Mouse (Mus musculus) forebrain, embryonic 16.5 days (tissue): ENCODE results near the gene Sptlc3. TPM values are rescaled to one million over a fixed set of nuclear protein-coding genes. Genes with fewer than 3 reads are reported as not detected.

Source experiments
- ATAC-seq: fragments of 200-750 bp; cut with Nextera tagmentation; 2 replicates; pipeline ENCODE4 v1.8.0; 2017; ENCODE audit warnings: mild to moderate bottlenecking, moderate library complexity
- H3K27ac ChIP-seq: fragments of 300-500 bp; sonication (generic); 2 replicates; pipeline ENCODE4 v1.5.1; 2014; ENCODE audit warnings: low read length, control low read depth
- H3K27me3 ChIP-seq: fragments of 300-500 bp; sonication (generic); replicated peaks from 2 replicates; pipeline ENCODE4 v1.6.1; 2014; ENCODE audit warnings: low read length; ENCODE audit not compliant: control insufficient read depth, insufficient read depth
- H3K36me3 ChIP-seq: fragments of 300-500 bp; sonication (generic); 2 replicates; pipeline ENCODE4 v1.6.1; 2014; ENCODE audit not compliant: control insufficient read depth, insufficient read depth
- H3K4me1 ChIP-seq: fragments of 300-500 bp; sonication (generic); replicated peaks from 2 replicates; pipeline ENCODE4 v1.6.1; 2014; ENCODE audit warnings: low read length; ENCODE audit not compliant: control insufficient read depth, insufficient read depth
- H3K4me2 ChIP-seq: fragments of 300-500 bp; sonication (generic); 2 replicates; pipeline ENCODE4 v1.6.1; 2014; ENCODE audit warnings: mild to moderate bottlenecking, low read length, control low read depth
- H3K4me3 ChIP-seq: fragments of 300-500 bp; sonication (generic); replicated peaks from 2 replicates; pipeline ENCODE4 v1.5.1; 2014; ENCODE audit warnings: mild to moderate bottlenecking, low read length, control low read depth
- H3K9ac ChIP-seq: fragments of 300-500 bp; sonication (generic); replicated peaks from 2 replicates; pipeline ENCODE4 v1.6.1; 2014; ENCODE audit warnings: low read depth, low read length, control low read depth
- H3K9me3 ChIP-seq: fragments of 300-500 bp; sonication (generic); 2 replicates; pipeline ENCODE4 v1.6.1; 2016; ENCODE audit warnings: low read length; ENCODE audit not compliant: control insufficient read depth
- WGBS: fragments of 180-500 bp; shearing (Covaris S2); extraction: QIAGEN DNeasy Blood & Tissue Kit; methylation state at CpG from one replicate; pipeline ENCODE4 v1.1.7; 2014; 5-methylcytosine and 5-hydroxymethylcytosine counted together
- polyA plus RNA-seq: library from polyadenylated mRNA; unstranded; fragments of >200 nt; fragmentation: Nextera tagmentation; extraction: Ambion mirVana; gene quantifications from 2 replicates; pipeline ENCODE4 v1.2.1, GENCODE M21; 2015

Gene Sptlc3
- 0.29 TPM in 1 of 2 replicates, not detected in the other for polyA plus RNA-seq

DNA sequence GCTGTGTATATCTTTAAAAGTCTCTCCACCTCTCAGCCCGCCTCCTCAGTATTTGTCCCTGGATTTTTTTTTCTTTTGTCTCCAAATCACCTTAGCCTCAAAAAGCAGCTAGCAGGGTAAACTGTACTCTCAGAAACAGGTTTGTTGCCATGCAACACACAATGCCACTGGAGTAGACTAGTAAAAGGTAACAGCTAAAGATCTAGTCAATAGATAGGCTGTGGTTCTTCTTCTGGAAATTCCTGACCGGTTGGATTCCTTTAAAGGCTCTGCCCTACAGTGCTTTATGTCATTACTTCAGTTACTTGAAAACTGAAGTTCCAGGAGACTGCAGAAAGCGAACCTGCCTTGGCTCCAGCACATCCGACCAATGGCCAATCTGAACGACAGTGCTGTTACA, at the start of gene Sptlc3:
Gene Sptlc3, plus strand, starts transcription at position 78 of the 400 bp plus-strand sequence.
- H3K9me3 ChIP-seq: no peaks in the 10 kb centered on the region
- no peak within 1 kb of the TSS for H3K9ac ChIP-seq
- no peak within 1 kb of the TSS for H3K27ac ChIP-seq
- no peak within 1 kb of the TSS for H3K4me2 ChIP-seq
- 70% methylated on average over 5 of the region's 5 CpGs for WGBS
- no peak for ATAC-seq
- no peaks in the 10 kb centered on the region for H3K4me1 ChIP-seq
- H3K4me3 ChIP-seq: no peak within 1 kb of the TSS
- H3K36me3 ChIP-seq: no peaks in the 10 kb centered on the region
- no peaks in the 10 kb centered on the region for H3K27me3 ChIP-seq

DNA sequence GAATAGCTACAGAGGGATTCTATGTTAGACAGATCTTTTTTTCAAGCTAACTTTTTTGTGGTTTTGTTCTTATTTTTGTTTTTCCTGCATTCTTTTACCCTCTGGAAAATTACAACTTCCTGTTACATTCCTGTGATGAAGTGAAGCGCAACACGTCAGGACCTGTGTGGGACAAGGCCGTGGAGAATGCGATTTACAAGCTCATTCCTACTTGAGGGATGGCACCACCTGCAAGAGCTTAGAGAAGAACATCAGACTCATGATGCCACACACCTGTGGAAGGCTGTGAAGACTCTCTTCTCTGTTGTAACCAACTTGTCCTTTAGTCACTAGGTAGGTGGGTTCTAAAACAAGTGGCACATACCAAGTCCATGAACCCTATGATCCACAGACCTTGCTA, 26.0 kb upstream of the Sptlc3 start:
- no peaks in the 10 kb centered on the region for H3K4me1 ChIP-seq
- H3K27me3 ChIP-seq: no peaks in the 10 kb centered on the region
- 90% methylated on average over 4 of the region's 4 CpGs for WGBS
- no peak overlapping the region for H3K9ac ChIP-seq
- no peaks in the 10 kb centered on the region for H3K9me3 ChIP-seq
- H3K36me3 ChIP-seq: no peaks in the 10 kb centered on the region
- no peak overlapping the region for H3K4me3 ChIP-seq
- no peak for ATAC-seq
- H3K27ac ChIP-seq: no peak overlapping the region
- no peak overlapping the region for H3K4me2 ChIP-seq

DNA sequence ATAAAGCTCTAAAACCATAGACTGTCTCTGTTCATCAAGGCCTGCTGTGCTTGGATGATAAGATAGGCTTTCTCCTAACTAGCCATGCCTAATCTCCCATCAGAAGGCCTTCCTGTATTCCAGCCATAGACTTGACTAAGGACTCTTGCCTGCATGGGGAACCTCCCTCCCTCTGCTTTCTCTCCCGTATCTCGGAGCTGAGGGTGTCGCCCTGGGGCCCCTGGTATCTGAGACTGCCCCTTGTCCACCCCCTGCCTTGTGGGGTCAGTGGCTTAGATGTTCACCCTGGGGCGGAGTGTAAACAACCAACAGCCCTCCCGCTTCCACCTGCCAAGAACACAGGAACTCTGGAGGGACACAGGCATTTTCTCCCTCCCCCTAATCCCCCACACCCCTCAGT, 5.0 kb upstream of the Sptlc3 start:
- Histone ChIP-seq H3K27me3 (no peaks in the 10 kb centered on the region), H3K4me2 (no peak overlapping the region), H3K36me3 (no peaks in the 10 kb centered on the region), H3K4me1 (no peaks in the 10 kb centered on the region), H3K9me3 (no peaks in the 10 kb centered on the region), H3K9ac (no peak overlapping the region), H3K27ac (no peak overlapping the region), H3K4me3 (no peak overlapping the region)
- ATAC-seq: no peak
- 78% methylated on average over 5 of the region's 5 CpGs for WGBS

DNA sequence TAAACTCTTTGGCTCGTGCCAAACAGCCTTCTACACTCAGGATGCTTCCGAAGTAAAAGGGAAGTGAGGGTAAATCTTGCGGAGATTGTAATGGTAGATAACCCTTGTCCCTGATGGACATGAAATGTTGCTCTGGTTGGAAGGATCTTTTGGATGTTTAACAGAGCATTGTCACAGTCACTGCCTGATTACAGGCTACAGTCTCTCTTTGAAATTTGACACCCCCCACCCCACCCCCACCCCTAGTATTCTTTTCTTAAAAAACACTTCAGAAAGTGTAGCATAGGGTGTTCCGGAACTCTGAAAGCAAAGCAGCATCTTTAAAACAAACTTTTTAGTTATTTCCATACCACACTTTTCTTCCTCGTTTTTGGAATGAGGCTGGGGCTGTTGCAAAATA, 916 bp downstream of the Sptlc3 start:
- no peak overlapping the region for H3K4me2 ChIP-seq
- H3K4me3 ChIP-seq: no peak overlapping the region
- no peaks in the 10 kb centered on the region for H3K27me3 ChIP-seq
- H3K36me3 ChIP-seq: no peaks in the 10 kb centered on the region
- 54% methylated on average over 5 of the region's 5 CpGs for WGBS
- H3K9me3 ChIP-seq: no peaks in the 10 kb centered on the region
- ATAC-seq: no peak
- H3K27ac ChIP-seq: no peak overlapping the region
- H3K9ac ChIP-seq: no peak overlapping the region
- no peaks in the 10 kb centered on the region for H3K4me1 ChIP-seq

DNA sequence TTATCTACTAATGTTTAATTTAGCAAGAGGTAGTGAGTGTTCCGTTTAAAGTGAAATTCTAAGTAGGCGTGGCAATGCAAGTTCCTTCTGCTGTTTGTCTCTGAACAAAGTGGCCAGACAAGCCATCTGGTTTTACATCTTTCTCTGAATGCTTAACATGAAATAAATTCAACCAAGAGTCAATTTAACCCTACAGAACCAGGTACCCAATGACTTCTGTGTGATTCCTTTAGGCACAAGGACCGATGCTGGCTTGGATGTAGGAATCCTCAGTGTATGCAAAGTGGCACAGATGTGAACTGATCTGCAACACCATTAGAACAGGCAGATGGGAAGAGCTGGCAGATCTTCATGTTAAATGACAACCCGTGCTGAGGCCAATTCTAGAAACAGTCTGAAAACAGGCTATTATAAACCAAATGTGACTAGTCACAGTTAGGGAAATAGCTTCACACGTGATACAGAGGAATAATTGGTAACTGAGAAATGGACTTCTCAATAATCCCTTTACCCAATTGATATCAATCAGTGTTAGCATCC, 68.3 kb downstream of the Sptlc3 start:
- H3K4me1 ChIP-seq: no peaks in the 10 kb centered on the region; the same call in 1 of the 2 replicates
- no peaks in the 10 kb centered on the region for H3K36me3 ChIP-seq
- H3K4me3 ChIP-seq: no peak overlapping the region
- H3K4me2 ChIP-seq: no peak overlapping the region
- no peaks in the 10 kb centered on the region for H3K9me3 ChIP-seq
- H3K27ac ChIP-seq: no peak overlapping the region
- no peak overlapping the region for H3K9ac ChIP-seq
- no peaks in the 10 kb centered on the region for H3K27me3 ChIP-seq
- WGBS: 68% methylated on average over 5 of the region's 5 CpGs
- ATAC-seq: no peak

DNA sequence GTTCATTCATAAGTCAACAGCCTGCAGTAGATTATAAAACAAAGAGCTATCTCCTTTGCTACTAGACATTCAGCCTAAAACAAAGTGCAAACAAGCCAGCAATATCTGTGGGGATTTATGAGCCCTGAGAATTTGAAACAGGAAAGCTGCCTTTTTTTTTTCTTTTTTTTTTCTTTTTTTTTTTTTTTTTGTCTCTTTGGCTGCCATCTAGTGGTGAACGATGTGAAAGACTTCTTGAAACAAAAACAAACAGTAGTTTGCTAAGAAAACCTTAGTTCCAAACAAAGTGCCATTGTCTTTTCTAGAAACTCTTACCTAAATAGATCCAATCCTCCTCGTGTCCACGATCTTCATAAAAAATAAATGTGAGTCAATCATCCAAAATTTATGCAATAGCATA, 85.6 kb downstream of the Sptlc3 start:
- ATAC-seq: no peak
- Histone ChIP-seq H3K36me3 (no peaks in the 10 kb centered on the region), H3K9me3 (no peaks in the 10 kb centered on the region), H3K9ac (no peak overlapping the region), H3K4me1 (no peaks in the 10 kb centered on the region), H3K4me3 (no peak overlapping the region), H3K4me2 (no peak overlapping the region), H3K27ac (no peak overlapping the region), H3K27me3 (no peaks in the 10 kb centered on the region)
- WGBS: 10% methylated on average over 3 of the region's 3 CpGs

DNA sequence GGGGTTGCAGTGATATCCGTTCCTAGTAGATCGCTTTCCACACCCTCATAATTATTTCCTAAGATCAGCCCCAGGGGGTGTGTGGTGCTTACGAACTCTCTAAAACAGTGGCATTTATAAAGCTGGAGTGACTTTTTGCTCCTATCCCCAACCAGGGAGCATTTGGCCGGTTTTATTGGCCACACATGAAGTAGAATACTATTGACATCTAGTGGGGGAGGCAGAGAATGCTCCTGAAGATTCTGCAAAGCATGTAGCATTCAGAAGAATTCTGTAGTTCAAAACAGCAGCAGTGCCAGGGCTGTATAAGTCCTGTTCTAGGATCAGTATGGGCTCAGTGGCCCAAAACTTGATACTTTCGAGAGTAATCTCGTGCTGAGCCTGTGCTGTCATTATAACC, 89.1 kb downstream of the Sptlc3 start:
- no peak overlapping the region for H3K4me3 ChIP-seq
- ATAC-seq: no peak

DNA sequence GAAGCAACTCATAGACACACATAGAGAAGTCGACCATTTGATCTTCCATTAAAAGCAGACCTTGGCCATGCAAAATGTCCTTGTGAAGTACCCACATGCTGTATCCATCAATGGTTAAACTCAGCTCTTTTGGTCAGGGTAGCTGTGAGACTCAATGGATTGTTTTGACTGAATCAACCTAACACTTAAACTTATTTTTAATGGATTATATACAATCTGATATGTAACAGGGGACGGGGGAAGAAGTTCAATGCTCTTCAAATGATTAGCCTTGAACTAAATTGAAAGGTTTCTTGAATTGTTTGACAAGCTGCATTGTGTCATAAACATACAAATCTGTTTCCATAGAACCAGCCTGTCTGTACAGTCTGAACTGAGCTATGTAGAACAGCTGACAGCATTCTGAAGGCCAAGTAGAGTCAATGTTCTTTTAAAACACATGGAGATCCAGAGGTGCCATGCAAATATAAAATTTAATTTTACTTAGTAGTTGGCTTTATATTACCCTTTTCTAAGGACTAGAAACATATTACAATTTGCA, 94.0 kb downstream of the Sptlc3 start:
- no peak overlapping the region for H3K4me2 ChIP-seq
- H3K9ac ChIP-seq: no peak overlapping the region
- no peaks in the 10 kb centered on the region for H3K9me3 ChIP-seq
- no peaks in the 10 kb centered on the region for H3K36me3 ChIP-seq
- no peaks in the 10 kb centered on the region for H3K27me3 ChIP-seq
- WGBS: 88% methylated on average over 2 of the region's 2 CpGs
- no peak overlapping the region for H3K4me3 ChIP-seq
- no peak overlapping the region for H3K27ac ChIP-seq
- no peaks in the 10 kb centered on the region for H3K4me1 ChIP-seq
- no peak for ATAC-seq

More for the DNA sequence above, 89.1 kb downstream of the Sptlc3 start:
- WGBS: 69% methylated on average over 6 of the region's 6 CpGs
- Histone ChIP-seq H3K27ac (no peak overlapping the region), H3K4me2 (no peak overlapping the region), H3K27me3 (no peaks in the 10 kb centered on the region), H3K36me3 (no peaks in the 10 kb centered on the region), H3K4me1 (no peaks in the 10 kb centered on the region), H3K9me3 (no peaks in the 10 kb centered on the region), H3K9ac (no peak overlapping the region)

DNA sequence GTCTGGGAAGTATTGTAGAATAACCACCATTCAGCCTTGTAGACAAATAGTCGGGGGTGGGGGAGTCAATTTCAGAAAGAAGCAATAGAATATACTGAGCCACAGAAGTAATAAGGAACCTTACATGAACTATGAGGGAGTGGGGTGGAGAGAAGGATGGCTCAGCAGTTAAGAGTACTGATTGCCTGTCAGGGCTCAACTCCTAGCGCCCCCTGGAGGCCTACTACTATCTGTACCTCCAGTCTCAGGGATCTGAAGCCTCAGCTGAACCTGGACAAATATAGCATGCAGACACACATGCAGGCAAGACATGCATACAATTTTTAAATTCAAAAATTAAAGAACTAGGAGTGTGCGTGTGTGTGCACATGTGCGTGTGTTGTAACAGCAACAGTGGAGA, 96.2 kb downstream of the Sptlc3 start:
- Histone ChIP-seq H3K36me3 (no peaks in the 10 kb centered on the region), H3K4me2 (no peak overlapping the region), H3K9me3 (no peaks in the 10 kb centered on the region), H3K4me3 (no peak overlapping the region), H3K27ac (no peak overlapping the region), H3K27me3 (no peaks in the 10 kb centered on the region), H3K9ac (no peak overlapping the region), H3K4me1 (no peaks in the 10 kb centered on the region)
- WGBS: 43% methylated on average over 4 of the region's 4 CpGs
- ATAC-seq: no peak
